Mouse (Mus musculus) cerebellum, adult 2 months (tissue): Measurements from ENCODE around the gene Plbd1. TPM values are rescaled to one million over a fixed set of nuclear protein-coding genes. Genes with fewer than 3 reads are reported as not detected.

Experiments used
- DNase-seq, 2 experiments: peaks; one replicate each; pipeline ENCODE4 v3.0.0; 2021
- H3K27ac ChIP-seq: fragments of 200-500 bp; 2 replicates; pipeline ENCODE4 v1.5.1; 2012; ENCODE audit warnings: low read length, control low read depth, inconsistent platforms; ENCODE audit not compliant: insufficient read depth
- H3K27me3 ChIP-seq: fragments of 200-500 bp; 2 replicates; pipeline ENCODE4 v1.6.1; 2012; ENCODE audit warnings: inconsistent platforms, mild to moderate bottlenecking, low read length, moderate library complexity; ENCODE audit not compliant: control insufficient read depth, insufficient read depth
- H3K4me1 ChIP-seq: fragments of 200-500 bp; 2 replicates; pipeline ENCODE4 v1.6.1; 2011; ENCODE audit warnings: low read length; ENCODE audit not compliant: control insufficient read depth, insufficient read depth
- H3K4me3 ChIP-seq: fragments of 200-500 bp; replicated peaks from 2 replicates; pipeline ENCODE3; 2011; ENCODE audit warnings: mild to moderate bottlenecking, low read depth, low read length, control low read depth; ENCODE audit not compliant: insufficient read depth
- CTCF ChIP-seq: fragments of 200-500 bp; IDR thresholded peaks from 2 replicates; pipeline ENCODE4 v1.5.1; 2011; ENCODE audit warnings: low read depth, mild to moderate bottlenecking, control low read depth, low read length, moderate library complexity, borderline replicate concordance; ENCODE audit not compliant: insufficient read depth
- POLR2A ChIP-seq: fragments of 200-500 bp; IDR thresholded peaks from 2 replicates; pipeline ENCODE4 v1.6.1; 2011; ENCODE audit warnings: low read length, control low read depth, borderline replicate concordance; ENCODE audit not compliant: insufficient read depth
- WGBS: fragments of 180-500 bp; shearing (Covaris S2); methylation state at CpG from one replicate; pipeline ENCODE4 v1.1.7; 2018; 5-methylcytosine and 5-hydroxymethylcytosine counted together
- polyA plus RNA-seq: library from polyadenylated mRNA; depleted of rRNA; stranded (reverse); fragments of >200 nt; gene quantifications from 2 replicates; pipeline ENCODE4 v1.2.3, GENCODE M21; 2012

The Plbd1 gene
- polyA plus RNA-seq, 1 experiment, result 0.15 TPM

DNA sequence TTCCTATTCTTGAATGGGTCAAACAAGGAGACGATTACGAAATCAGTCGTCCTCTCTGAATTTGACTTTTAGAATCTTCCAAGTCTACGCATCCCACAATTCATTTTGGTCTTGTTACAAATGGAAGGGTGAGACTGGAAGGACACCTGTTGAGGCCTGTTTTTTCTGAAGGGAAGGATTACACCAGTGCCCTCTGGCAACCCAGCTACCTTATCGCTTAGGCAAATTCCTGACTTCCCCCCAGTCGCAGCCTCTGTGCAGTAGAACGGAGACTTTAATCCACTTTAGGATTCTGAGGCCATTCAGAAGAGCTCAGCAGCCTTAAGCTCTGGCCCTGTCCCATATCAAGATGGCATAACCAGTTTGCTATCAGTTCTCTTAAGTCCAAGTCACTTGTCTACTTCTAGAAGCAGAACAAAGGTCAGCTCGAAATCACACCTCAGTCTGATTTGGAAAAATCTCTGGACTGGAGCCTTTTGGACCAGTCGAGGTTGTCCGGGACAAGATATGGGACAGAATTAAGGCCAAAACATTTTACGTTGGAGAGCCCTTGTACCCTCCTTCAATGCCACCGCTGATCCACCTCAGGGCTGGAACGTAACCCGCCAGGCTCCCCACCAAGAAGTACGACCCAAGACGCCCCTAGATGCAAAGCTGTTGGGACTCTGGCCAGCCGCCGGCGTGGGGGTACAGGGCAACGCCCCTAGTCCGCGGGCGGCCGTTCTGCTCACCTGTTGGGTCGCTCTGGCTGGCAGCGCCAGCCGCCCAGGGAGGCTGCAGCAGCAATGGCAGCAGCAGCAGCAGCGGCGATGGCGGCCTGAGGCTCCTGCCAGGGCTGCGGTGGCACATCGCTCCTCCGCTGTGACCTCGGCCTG is 660 bp downstream of the Plbd1 start:
- no peak overlapping the region for H3K27ac ChIP-seq
- no peak overlapping the region for H3K4me3 ChIP-seq
- WGBS, result 20% methylated on average over 34 of the region's 34 CpGs

GRCm38 (mm10) chr6:136659226-136659625 is 2.5 kb downstream of the Plbd1 start:
- TF ChIP-seq CTCF (no peak), POLR2A (no peak)
- Histone ChIP-seq H3K4me1 (no peaks in the 10 kb centered on the region), H3K27me3 (peaks cover 1% of the 10 kb centered on the region; the same call in 1 of the 2 replicates), H3K4me3 (no peak overlapping the region), H3K27ac (no peak overlapping the region)
- no peak for DNase-seq
- WGBS, result 90% methylated on average over 9 of the region's 9 CpGs

More for the DNA sequence above, 660 bp downstream of the Plbd1 start:
- Histone ChIP-seq H3K4me1 (no peaks in the 10 kb centered on the region), H3K27me3 (peaks cover 1% of the 10 kb centered on the region; the same call in 1 of the 2 replicates)
- no peak for DNase-seq
- no peak for TF ChIP-seq CTCF
- no peak for TF ChIP-seq POLR2A

DNA sequence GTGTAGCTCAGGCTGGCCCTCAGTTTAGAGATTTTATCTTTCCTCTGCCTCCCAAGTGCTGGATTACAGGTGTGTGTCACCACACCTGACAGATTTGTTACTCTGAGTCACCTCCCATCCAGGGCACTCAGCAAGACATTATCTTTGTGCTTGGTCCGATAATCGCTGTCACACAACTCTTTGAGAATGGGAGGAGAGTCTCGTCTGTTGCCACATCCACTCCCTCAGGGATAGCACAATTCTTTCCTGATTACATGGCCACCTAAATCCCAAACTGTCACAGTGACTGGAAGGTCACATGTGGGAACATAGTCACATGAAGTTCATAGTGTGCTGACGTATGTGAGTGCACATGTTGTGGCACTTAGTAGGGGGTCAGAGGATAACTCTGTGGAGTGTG is 3.4 kb downstream of the Plbd1 start:
- 90% methylated on average over 4 of the region's 4 CpGs for WGBS

DNA sequence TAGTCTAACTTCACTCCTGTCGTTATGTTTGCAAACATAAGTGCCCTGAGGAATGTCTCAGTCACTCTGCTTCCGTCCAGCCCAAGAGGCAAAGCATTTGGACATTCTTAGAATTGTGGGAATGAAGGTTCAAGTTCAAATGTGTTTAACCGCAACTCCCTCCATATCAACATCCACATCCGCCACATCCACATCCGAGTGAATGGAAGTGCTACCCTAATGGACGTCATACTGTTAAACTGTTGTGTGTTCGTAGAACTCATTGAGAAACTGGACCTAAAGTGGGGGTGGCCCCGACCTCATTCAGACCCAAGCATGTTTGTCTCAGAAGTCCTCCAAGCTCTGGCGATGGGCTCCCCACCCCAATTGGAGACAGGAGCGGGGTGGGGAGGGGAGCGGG is 5.9 kb downstream of the Plbd1 start:
- Histone ChIP-seq H3K27ac (no peak overlapping the region), H3K27me3 (no peaks in the 10 kb centered on the region), H3K4me3 (no peak overlapping the region), H3K4me1 (no peaks in the 10 kb centered on the region)
- WGBS, result 72% methylated on average over 11 of the region's 11 CpGs
- no peak for DNase-seq
- TF ChIP-seq POLR2A, result no peak
- no peak for TF ChIP-seq CTCF

More for the DNA sequence above, 3.4 kb downstream of the Plbd1 start:
- Histone ChIP-seq H3K4me1 (no peaks in the 10 kb centered on the region), H3K27me3 (peaks cover 1% of the 10 kb centered on the region; the same call in 1 of the 2 replicates), H3K27ac (no peak overlapping the region), H3K4me3 (no peak overlapping the region)
- TF ChIP-seq CTCF (no peak), POLR2A (no peak)
- DNase-seq, result no peak

DNA sequence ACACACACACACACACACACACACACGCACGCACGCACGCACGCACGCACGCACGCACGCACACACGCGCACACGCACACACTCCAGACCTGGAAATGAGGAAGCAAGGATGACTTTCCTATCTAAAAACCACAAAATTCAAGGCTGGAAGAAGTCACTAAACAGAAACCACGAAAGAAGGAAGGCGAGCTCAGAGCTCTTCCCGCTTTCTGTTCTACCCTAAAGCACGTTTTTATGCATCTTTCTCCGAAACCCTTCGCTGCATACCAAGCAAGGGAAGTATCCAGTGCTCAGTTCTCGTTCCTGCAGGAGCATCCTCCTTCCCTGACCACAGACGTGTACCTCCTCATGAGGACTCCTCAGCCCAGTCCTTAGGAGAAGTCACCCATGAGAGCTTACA is 7.3 kb downstream of the Plbd1 start:
- H3K4me1 ChIP-seq, result no peaks in the 10 kb centered on the region
- no peak overlapping the region for H3K4me3 ChIP-seq
- H3K27me3 ChIP-seq, result no peaks in the 10 kb centered on the region
- TF ChIP-seq POLR2A (no peak), CTCF (no peak)
- WGBS, result 87% methylated on average over 20 of the region's 20 CpGs
- H3K27ac ChIP-seq, result no peak overlapping the region
- no peak for DNase-seq

DNA sequence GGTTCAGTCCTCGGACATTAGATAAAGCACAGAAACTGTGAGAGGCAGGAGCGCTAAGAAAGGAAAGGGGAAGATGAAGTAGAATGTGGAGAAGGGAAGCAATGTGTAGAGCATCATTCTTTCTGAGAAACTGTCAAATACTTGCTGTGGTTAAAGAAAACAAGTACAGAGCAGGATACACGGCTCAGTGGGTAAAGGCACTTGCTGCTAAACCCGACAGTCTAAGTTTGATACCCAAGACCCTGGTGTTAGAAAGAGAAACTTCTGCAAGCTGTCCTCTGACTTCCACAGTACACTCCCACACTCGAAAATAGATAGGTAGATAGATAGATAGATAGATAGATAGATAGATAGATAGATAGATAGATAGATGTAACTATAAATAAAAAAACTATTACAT is 8.4 kb downstream of the Plbd1 start:
- 71% methylated on average over 5 of the region's 5 CpGs for WGBS
- DNase-seq, result no peak
- Histone ChIP-seq H3K4me3 (no peak overlapping the region), H3K27me3 (no peaks in the 10 kb centered on the region), H3K27ac (no peak overlapping the region), H3K4me1 (no peaks in the 10 kb centered on the region)
- TF ChIP-seq CTCF (no peak), POLR2A (no peak)

GRCm38 (mm10) chr6:136650664-136651063 is 11.1 kb downstream of the Plbd1 start:
- Histone ChIP-seq H3K27ac (no peak overlapping the region), H3K27me3 (no peaks in the 10 kb centered on the region), H3K4me1 (no peaks in the 10 kb centered on the region; the same call in 1 of the 2 replicates), H3K4me3 (no peak overlapping the region)
- WGBS, result 92% methylated on average over 8 of the region's 8 CpGs
- TF ChIP-seq CTCF (no peak), POLR2A (no peak)
- DNase-seq, result no peak

GRCm38 (mm10) chr6:136647455-136647861 is 14.3 kb downstream of the Plbd1 start:
- H3K4me3 ChIP-seq, result no peak overlapping the region
- H3K27ac ChIP-seq, result no peak overlapping the region
- H3K27me3 ChIP-seq, result no peaks in the 10 kb centered on the region
- no peaks in the 10 kb centered on the region; the same call in 1 of the 2 replicates for H3K4me1 ChIP-seq
- 87% methylated on average over 10 of the region's 10 CpGs for WGBS
- TF ChIP-seq CTCF, result no peak
- no peak for DNase-seq
